Comparison of ENCODE assay signal across 36 mouse cellular contexts in genomic region chr1:45917136-45917803, GRCm38 (mm10). TPM values are rescaled to one million over a fixed set of nuclear protein-coding genes. Genes with fewer than 3 reads are reported as not detected.
A peak's percentile ranks its signal among the peaks of the same experiment; 100 is the strongest.
DNase-seq lines count a peak whose midpoint lies in the region; ATAC-seq and TF ChIP-seq lines count a peak whose summit lies in the region.
"Had no signal": no experiment of that assay in that cellular context is flagged by ENCODE, and none has a peak within 500 bp of the region (broad histone marks: within the 10 kb centered on the region; RNA-seq: fewer than 3 reads in every experiment).

No protein-coding gene starts in this region.

- CTCF ChIA-PET in Patski (lab: Charles Lee), result no interaction called here

- H3K4me1 ChIP-seq in kidney, embryonic 16.5 days (ENCODE audit: insufficient read depth, low read length), result no peaks in the 10 kb centered on the region
- H3K4me1 ChIP-seq in intestine, embryonic 16.5 days (ENCODE audit: control insufficient read depth, insufficient read depth, low read length), result peaks cover 5% of the 10 kb centered on the region
- H3K4me1 ChIP-seq: embryonic facial prominence, embryonic 10.5 days; embryonic facial prominence, embryonic 13.5 days; forebrain, embryonic 13.5 days; hindbrain, embryonic 10.5 days had no signal

- intact Hi-C loops in left cerebral cortex, postnatal 25 days (cut with DNase I), result no loop called here

- no peak overlapping the region for H3K9ac ChIP-seq in kidney, embryonic 16.5 days (replicated peaks; ENCODE audit: low read length)
- no peak overlapping the region for H3K9ac ChIP-seq in intestine, embryonic 16.5 days (ENCODE audit: low read depth, low read length)
- H3K9ac ChIP-seq: embryonic facial prominence, embryonic 13.5 days; forebrain, embryonic 13.5 days; heart, embryonic 12.5 days; heart, embryonic 15.5 days; hindbrain, embryonic 14.5 days had no signal

- WGBS in kidney, embryonic 16.5 days, result 76% methylated on average over 4 of the region's 4 CpGs
- 65% methylated on average over 4 of the region's 4 CpGs for WGBS in intestine, embryonic 16.5 days

- no peak for DNase-seq in kidney, adult 18-20 months
- no peak for DNase-seq in Patski (ENCODE audit: low read depth, low spot score)
- peak; percentile 50 for DNase-seq in yolk sac, embryonic 10.5 days (ENCODE audit: low spot score)
- no peak for DNase-seq in left cerebral cortex, postnatal 25 days (ENCODE audit: low spot score in 2 of 2)
- DNase-seq in gastrocnemius, postnatal 25 days, result no peak
- DNase-seq: adrenal gland, adult 8-10 months; adrenal gland, postnatal 25 days; cerebellum, adult 11-12 months; cerebellum, adult 8-10 months; cerebellum, postnatal 10 days; cerebellum, postnatal 36 days; embryo, embryonic 11 days; gastrocnemius, postnatal 14 days; heart, adult 18-20 months; heart, postnatal 10 days; heart, postnatal 36 days had no signal

- POLR2A ChIA-PET in Patski (lab: Charles Lee), result no interaction called here

- no peak for TF ChIP-seq CTCF in Patski (IDR thresholded peaks at IDR 0.05)

- H3K27me3 ChIP-seq in kidney, embryonic 16.5 days (ENCODE audit: insufficient read depth, low read length), result no peaks in the 10 kb centered on the region
- no peaks in the 10 kb centered on the region for H3K27me3 ChIP-seq in Patski
- H3K27me3 ChIP-seq in intestine, embryonic 16.5 days (replicated peaks; ENCODE audit: control insufficient read depth, insufficient read depth, low read length), result no peaks in the 10 kb centered on the region
- H3K27me3 ChIP-seq: embryonic facial prominence, embryonic 13.5 days; forebrain, embryonic 13.5 days; heart, embryonic 12.5 days; heart, embryonic 15.5 days had no signal

- H3K36me3 ChIP-seq in kidney, embryonic 16.5 days (ENCODE audit: insufficient read depth, low read length), result 0 out of 2 replicates have a peak, but pooled peaks cover 9% of the 10 kb centered on the region
- peaks cover 3% of the 10 kb centered on the region; the same call in 1 of the 2 replicates for H3K36me3 ChIP-seq in intestine, embryonic 16.5 days (ENCODE audit: control insufficient read depth, insufficient read depth, low read length)
- H3K36me3 ChIP-seq: embryonic facial prominence, embryonic 10.5 days; embryonic facial prominence, embryonic 13.5 days; heart, embryonic 15.5 days; hindbrain, embryonic 10.5 days had no signal

- in situ Hi-C loops in Patski (cut with MboI; ENCODE audit: low pct_unique_long_range_greater_than_20kb), result no loop called here

- ATAC-seq in kidney, embryonic 16.5 days (ENCODE audit: low FRiP score, low TSS enrichment), result peak; percentile 49; the same call in 1 of the 2 replicates
- ATAC-seq in Patski, result peak; percentile 94
- peak; percentile 82 for ATAC-seq in intestine, embryonic 16.5 days
- ATAC-seq: activated CD4-positive, CD25-positive, alpha-beta regulatory T cell, adult 4 months; CD4-positive, CD25-positive, alpha-beta regulatory T cell, adult 4 months; forebrain, embryonic 13.5 days; forebrain, embryonic 16.5 days; hindbrain, postnatal 0 days had no signal

- no peaks in the 10 kb centered on the region for H3K9me3 ChIP-seq in kidney, embryonic 16.5 days (ENCODE audit: low read length)
- H3K9me3 ChIP-seq in intestine, embryonic 16.5 days (ENCODE audit: control insufficient read depth, low read length), result no peaks in the 10 kb centered on the region
- H3K9me3 ChIP-seq: embryonic facial prominence, embryonic 10.5 days; embryonic facial prominence, embryonic 13.5 days; forebrain, embryonic 13.5 days; heart, embryonic 12.5 days; heart, embryonic 15.5 days; hindbrain, embryonic 10.5 days had no signal

- no peak overlapping the region for H3K27ac ChIP-seq in kidney, embryonic 16.5 days (ENCODE audit: low read length)
- 0 out of 2 replicates have a peak overlapping the region, but pooled peaks have one; percentile 15 for H3K27ac ChIP-seq in intestine, embryonic 16.5 days (ENCODE audit: low read length)
- H3K27ac ChIP-seq: embryonic facial prominence, embryonic 10.5 days; embryonic facial prominence, embryonic 13.5 days; forebrain, embryonic 13.5 days; heart, embryonic 15.5 days; hindbrain, embryonic 10.5 days; hindbrain, embryonic 14.5 days; hindbrain, postnatal 0 days had no signal

- H3K4me2 ChIP-seq in kidney, embryonic 16.5 days (replicated peaks; ENCODE audit: low read depth, low read length), result no peak overlapping the region
- H3K4me2 ChIP-seq in intestine, embryonic 16.5 days (ENCODE audit: low read depth, low read length), result no peak overlapping the region
- H3K4me2 ChIP-seq: embryonic facial prominence, embryonic 13.5 days; forebrain, embryonic 13.5 days; heart, embryonic 12.5 days; heart, embryonic 15.5 days; hindbrain, embryonic 14.5 days had no signal

- H3K4me3 ChIP-seq in kidney, embryonic 16.5 days (ENCODE audit: low read length), result no peak overlapping the region
- H3K4me3 ChIP-seq in intestine, embryonic 16.5 days (ENCODE audit: low read length), result no peak overlapping the region
- H3K4me3 ChIP-seq: embryonic facial prominence, embryonic 10.5 days; embryonic facial prominence, embryonic 13.5 days; erythroblast, embryonic 14.5 days; forebrain, embryonic 13.5 days; heart, embryonic 12.5 days; heart, embryonic 15.5 days; hindbrain, embryonic 10.5 days had no signal

RNA-seq across cellular contexts. Expression of gene Slc40a1, which starts 9.1 kb away (rescaled TPM):
- polyA plus RNA-seq in kidney, embryonic 16.5 days (2015; fragmentation: Nextera tagmentation; extraction: Ambion mirVana), result 111 and 113 TPM in 2 replicates
- 42.1 TPM for polyA plus RNA-seq in Patski (2021)
- 205 and 228 TPM in 2 replicates for polyA plus RNA-seq in intestine, embryonic 16.5 days (2015; fragmentation: Nextera tagmentation; extraction: Ambion mirVana)
- total RNA-seq in left cerebral cortex, postnatal 25 days (2021), result 10 to 100 TPM; 12.9 to 15.5 TPM
- total RNA-seq in gastrocnemius, postnatal 25 days (2021), result 10 to 100 TPM in 1 of 2 experiments, 1 to 10 TPM in 1; 9.2 to 12.0 TPM

RNA-seq across cellular contexts. Expression of gene Gm5269, which starts 27.2 kb away (rescaled TPM):
- not detected in 2 replicates for polyA plus RNA-seq in kidney, embryonic 16.5 days (2015; fragmentation: Nextera tagmentation; extraction: Ambion mirVana)
- not detected for polyA plus RNA-seq in Patski (2021)
- not detected in 2 replicates for polyA plus RNA-seq in intestine, embryonic 16.5 days (2015; fragmentation: Nextera tagmentation; extraction: Ambion mirVana)
- total RNA-seq in left cerebral cortex, postnatal 25 days (2021), result not detected
- not detected for total RNA-seq in gastrocnemius, postnatal 25 days (2021)
- total RNA-seq: adrenal gland, adult 8-10 months; adrenal gland, postnatal 25 days; gastrocnemius, adult 18-20 months; gastrocnemius, postnatal 14 days; heart, adult 18-20 months; heart, postnatal 10 days; heart, postnatal 36 days; hindbrain, postnatal 0 days; MEL had no signal
- polyA plus RNA-seq: activated CD4-positive, CD25-positive, alpha-beta regulatory T cell, adult 4 months; brain, embryonic 14.5 days; C2C12; CD4-positive, CD25-positive, alpha-beta regulatory T cell, adult 4 months; cortical plate, adult 2 months; embryonic facial prominence, embryonic 10.5 days; embryonic facial prominence, embryonic 13.5 days; erythroblast, embryonic 14.5 days; forebrain, embryonic 13.5 days; forebrain, embryonic 16.5 days; gonadal fat pad, adult 2 months; heart, embryonic 12.5 days; heart, embryonic 15.5 days; hindbrain, embryonic 10.5 days; hindbrain, embryonic 14.5 days; hindbrain, postnatal 0 days had no signal
